Mouse (Mus musculus) stomach, postnatal 0 days (tissue): ENCODE results near the gene Disp2.

Experiments
- CTCF ChIP-seq: IDR thresholded peaks from 2 replicates; pipeline ENCODE4 v1.5.1; 2016; ENCODE audit warnings: antibody characterized with exemption, low read depth, mild to moderate bottlenecking, moderate library complexity
- EP300 ChIP-seq: optimal IDR thresholded peaks from 2 replicates; pipeline ENCODE3; 2016; ENCODE audit warnings: antibody characterized with exemption

- no peak for TF ChIP-seq CTCF
- no peak for TF ChIP-seq EP300
These were observed 34.7 kb downstream of the Disp2 start, which contains the start of gene Knstrn for GRCm38 (mm10) chr2:118813981-118814836.
